Mouse (Mus musculus) thymus, adult 2 months (tissue): ENCODE results near the gene Rmi1. TPM values are rescaled to one million over a fixed set of nuclear protein-coding genes. Genes with fewer than 3 reads are reported as not detected.
"Not testable (repeated sequence)": the region's sequence is repeated elsewhere in the genome, so short reads cannot be mapped to it uniquely, and the experiment has no call there.

Source experiments
- DNase-seq: peaks from one replicate; pipeline ENCODE4 v3.0.0; 2021
- H3K27ac ChIP-seq: fragments of 200-500 bp; 2 replicates; pipeline ENCODE4 v1.5.1; 2012; ENCODE audit warnings: low read length, control low read depth; ENCODE audit not compliant: control insufficient read depth, insufficient read depth
- H3K27me3 ChIP-seq: fragments of 200-500 bp; 2 replicates; pipeline ENCODE4 v1.6.1; 2012; ENCODE audit warnings: mild to moderate bottlenecking, low read length, moderate library complexity, mixed read lengths; ENCODE audit not compliant: control insufficient read depth, insufficient read depth
- H3K36me3 ChIP-seq: fragments of 200-500 bp; 2 replicates; pipeline ENCODE4 v1.6.1; 2012; ENCODE audit warnings: mild to moderate bottlenecking, low read length, moderate library complexity; ENCODE audit not compliant: control insufficient read depth, insufficient read depth
- H3K4me1 ChIP-seq: fragments of 200-500 bp; replicated peaks from 2 replicates; pipeline ENCODE4 v1.6.1; 2012; ENCODE audit warnings: low read length; ENCODE audit not compliant: control insufficient read depth, insufficient read depth
- H3K4me3 ChIP-seq: fragments of 200-500 bp; 2 replicates; pipeline ENCODE4 v1.5.1; 2012; ENCODE audit warnings: mild to moderate bottlenecking, low read length, control low read depth, moderate library complexity; ENCODE audit not compliant: control insufficient read depth, insufficient read depth
- CTCF ChIP-seq: fragments of 200-500 bp; IDR thresholded peaks from 2 replicates; pipeline ENCODE4 v1.5.1; 2012; ENCODE audit warnings: mild to moderate bottlenecking, control low read depth, low read length, moderate library complexity, borderline replicate concordance; ENCODE audit not compliant: control insufficient read depth, poor library complexity, insufficient read depth; ENCODE audit errors: extremely low read depth
- POLR2A ChIP-seq: fragments of 200-500 bp; IDR thresholded peaks from 2 replicates; pipeline ENCODE4 v1.6.1; 2012; ENCODE audit warnings: mild to moderate bottlenecking, low read length, control low read depth, moderate library complexity; ENCODE audit not compliant: control insufficient read depth, poor library complexity, insufficient read depth; ENCODE audit errors: extremely low read depth
- WGBS: fragments of 180-500 bp; shearing (Covaris S2); methylation state at CpG from one replicate; pipeline ENCODE4 v1.1.7; 2018; 5-methylcytosine and 5-hydroxymethylcytosine counted together
- polyA plus RNA-seq: library from polyadenylated mRNA; depleted of rRNA; stranded (reverse); fragments of >200 nt; gene quantifications from 2 replicates; pipeline ENCODE4 v1.2.3, GENCODE M21; 2012; rRNA removed

Rmi1 gene
- polyA plus RNA-seq, result 16.9 and 17.3 TPM in 2 replicates

GRCm38 (mm10) chr13:58402003-58402743, at the start of gene Rmi1:
TSS of gene Rmi1 (plus strand) at chr13:58402248.
- TF ChIP-seq CTCF, result no peak; the same call in 1 of the 2 replicates
- peak; percentile 98 for TF ChIP-seq POLR2A
- peak; percentile 97 for DNase-seq
- Histone ChIP-seq H3K27me3 (no peaks in the 10 kb centered on the region), H3K27ac (peak within 1 kb of the TSS; percentile 88), H3K36me3 (peaks cover 15% of the 10 kb centered on the region), H3K4me3 (peak within 1 kb of the TSS; percentile 74), H3K4me1 (peaks cover 7% of the 10 kb centered on the region)
- under 1% methylated on average over 90 of the region's 91 CpGs for WGBS

- no peaks in the 10 kb centered on the region for H3K27me3 ChIP-seq
- TF ChIP-seq POLR2A (no peak), CTCF (no peak)
- no peak overlapping the region for H3K4me3 ChIP-seq
- no peak for DNase-seq
- no peak overlapping the region for H3K27ac ChIP-seq
- no peaks in the 10 kb centered on the region for H3K36me3 ChIP-seq
- no peaks in the 10 kb centered on the region for H3K4me1 ChIP-seq
These were observed 49.1 kb upstream of the Rmi1 start for GRCm38 (mm10) chr13:58352996-58353395.

- H3K36me3 ChIP-seq, result no peaks in the 10 kb centered on the region
- peak within 1 kb of the TSS; percentile 48 for H3K4me3 ChIP-seq
- 2% methylated on average over 84 of the region's 85 CpGs for WGBS
- H3K4me1 ChIP-seq, result peaks cover 5% of the 10 kb centered on the region; the same call in 1 of the 2 replicates
- peak; percentile 89 for DNase-seq
- H3K27me3 ChIP-seq, result no peaks in the 10 kb centered on the region
- no peak for TF ChIP-seq POLR2A
- TF ChIP-seq CTCF, result no peak
- no peak within 1 kb of the TSS for H3K27ac ChIP-seq
These were observed 43.3 kb upstream of the Rmi1 start, which contains the start of gene Kif27 for GRCm38 (mm10) chr13:58358629-58359303. TSS of gene Kif27 (minus strand) at chr13:58359122.

GRCm38 (mm10) chr13:58359304-58359653, 42.8 kb upstream of the Rmi1 start:
- no peak overlapping the region for H3K4me3 ChIP-seq
- H3K4me1 ChIP-seq, result peaks cover 5% of the 10 kb centered on the region; the same call in 1 of the 2 replicates
- WGBS, result 26% methylated on average over 7 of the region's 7 CpGs
- no peaks in the 10 kb centered on the region for H3K36me3 ChIP-seq
- DNase-seq, result no peak
- H3K27me3 ChIP-seq, result no peaks in the 10 kb centered on the region
- H3K27ac ChIP-seq, result no peak overlapping the region
- TF ChIP-seq CTCF, result no peak
- TF ChIP-seq POLR2A, result no peak

- no peak overlapping the region for H3K27ac ChIP-seq
- no peak overlapping the region for H3K4me3 ChIP-seq
- no peaks in the 10 kb centered on the region for H3K4me1 ChIP-seq
- WGBS, result 84% methylated on average over 8 of the region's 8 CpGs
- no peaks in the 10 kb centered on the region for H3K36me3 ChIP-seq
- no peaks in the 10 kb centered on the region for H3K27me3 ChIP-seq
- TF ChIP-seq CTCF, result no peak
- no peak for TF ChIP-seq POLR2A
- no peak for DNase-seq
These were observed 37.5 kb upstream of the Rmi1 start for GRCm38 (mm10) chr13:58364353-58365175.

GRCm38 (mm10) chr13:58365179-58365578, 36.9 kb upstream of the Rmi1 start:
- 91% methylated on average over 8 of the region's 8 CpGs for WGBS
- not testable (repeated sequence) for H3K4me1 ChIP-seq, H3K27ac ChIP-seq, H3K4me3 ChIP-seq, DNase-seq, H3K36me3 ChIP-seq, H3K27me3 ChIP-seq
